Mouse (Mus musculus) kidney, adult 9 months (tissue): ENCODE measurements at regions not wholly inside any gene's neighbourhood (a gene's known extent, or its start where the extent isn't known, plus 50 kb on each side); places are given as distances from the start of the nearest gene placed in this dataset.

Source experiments
- DNase-seq: peaks from one replicate; pipeline ENCODE4 v3.0.0; 2022

GRCm38 (mm10) chr8:88972993-88973690 is 70.8 kb downstream of the Sall1 start:
- no peak for DNase-seq

GRCm38 (mm10) chr8:88958843-88959242 is 85.1 kb downstream of the Sall1 start:
- no peak for DNase-seq

GRCm38 (mm10) chr8:88953178-88953577 is 90.8 kb downstream of the Sall1 start:
- no peak for DNase-seq

- DNase-seq: no peak
These were observed 92.2 kb downstream of the Sall1 start for GRCm38 (mm10) chr8:88951829-88952155.

- DNase-seq: no peak
These were observed 92.7 kb downstream of the Sall1 start for GRCm38 (mm10) chr8:88951145-88951828.

- DNase-seq: no peak
These were observed 94.0 kb downstream of the Sall1 start for GRCm38 (mm10) chr8:88949975-88950374.

- DNase-seq: no peak
These were observed 95.0 kb downstream of the Sall1 start for GRCm38 (mm10) chr8:88948981-88949380.

GRCm38 (mm10) chr8:88948328-88948727 is 95.6 kb downstream of the Sall1 start:
- DNase-seq: no peak

- no peak for DNase-seq
These were observed 96.6 kb downstream of the Sall1 start for GRCm38 (mm10) chr8:88947384-88947783.

GRCm38 (mm10) chr8:88945656-88946055 is 98.3 kb downstream of the Sall1 start:
- no peak for DNase-seq

- peak; percentile 45 for DNase-seq
These were observed 99.9 kb downstream of the Sall1 start for GRCm38 (mm10) chr8:88944038-88944437.

GRCm38 (mm10) chr8:88939071-88939746 is 104.8 kb downstream of the Sall1 start:
- no peak for DNase-seq

GRCm38 (mm10) chr8:88934708-88935107 is 109.3 kb downstream of the Sall1 start:
- peak; percentile 45 for DNase-seq

- no peak for DNase-seq
These were observed 112.9 kb downstream of the Sall1 start for GRCm38 (mm10) chr8:88931050-88931449.

GRCm38 (mm10) chr8:88930370-88930769 is 113.6 kb downstream of the Sall1 start:
- no peak for DNase-seq

- no peak for DNase-seq
These were observed 115.1 kb downstream of the Sall1 start for GRCm38 (mm10) chr8:88928675-88929377.

GRCm38 (mm10) chr8:88922840-88923239 is 121.1 kb downstream of the Sall1 start:
- DNase-seq: peak; percentile 57

GRCm38 (mm10) chr8:88921967-88922366 is 122.0 kb downstream of the Sall1 start:
- DNase-seq: no peak

GRCm38 (mm10) chr8:88919282-88919681 is 124.7 kb downstream of the Sall1 start:
- DNase-seq: no peak

- DNase-seq: no peak
These were observed 127.9 kb downstream of the Sall1 start for GRCm38 (mm10) chr8:88916064-88916463.

GRCm38 (mm10) chr8:88914657-88915056 is 129.3 kb downstream of the Sall1 start:
- no peak for DNase-seq

GRCm38 (mm10) chr8:88914190-88914589 is 129.8 kb downstream of the Sall1 start:
- DNase-seq: peak; percentile 17

GRCm38 (mm10) chr8:88906244-88906643 is 137.7 kb downstream of the Sall1 start:
- DNase-seq: peak; percentile 46
